Mouse (Mus musculus) lung, adult 2 months (tissue): Measurements from ENCODE around the gene Cryba2. TPM values are rescaled to one million over a fixed set of nuclear protein-coding genes. Genes with fewer than 3 reads are reported as not detected.
A peak's percentile ranks its signal among the peaks of the same experiment; 100 is the strongest.

Experiments
- DNase-seq: peaks from one replicate; pipeline ENCODE4 v3.0.0; 2022
- H3K4me1 ChIP-seq: fragments of 200-500 bp; 2 replicates; pipeline ENCODE4 v1.6.1; 2011; ENCODE audit warnings: low read length; ENCODE audit not compliant: control insufficient read depth, insufficient read depth
- H3K4me3 ChIP-seq: fragments of 200-500 bp; replicated peaks from 2 replicates; pipeline ENCODE3; 2011; ENCODE audit warnings: low read depth, mild to moderate bottlenecking, control low read depth, low read length; ENCODE audit errors: extremely low read depth
- CTCF ChIP-seq: fragments of 200-500 bp; IDR thresholded peaks from 2 replicates; pipeline ENCODE4 v1.5.1; 2011; ENCODE audit warnings: mild to moderate bottlenecking, low read length, control low read depth; ENCODE audit not compliant: insufficient read depth
- POLR2A ChIP-seq: fragments of 200-500 bp; IDR thresholded peaks from 2 replicates; pipeline ENCODE4 v1.6.1; 2011; ENCODE audit warnings: low read depth, mild to moderate bottlenecking, control low read depth, low read length, borderline replicate concordance; ENCODE audit errors: extremely low read depth
- WGBS: fragments of 180-500 bp; shearing (Covaris S2); methylation state at CpG from one replicate; pipeline ENCODE4 v1.1.7; 2018; 5-methylcytosine and 5-hydroxymethylcytosine counted together
- polyA plus RNA-seq: library from polyadenylated mRNA; depleted of rRNA; stranded (reverse); fragments of >200 nt; gene quantifications from 2 replicates; pipeline ENCODE4 v1.2.3, GENCODE M21; 2012; rRNA removed

Cryba2 gene
- polyA plus RNA-seq, 1 experiment, result not detected

- H3K4me3 ChIP-seq, result peak within 1 kb of the TSS; percentile 19
- peak; percentile 58 for DNase-seq
- TF ChIP-seq CTCF (no peak), POLR2A (no peak)
- no peaks in the 10 kb centered on the region for H3K4me1 ChIP-seq
- 4% methylated on average over 39 of the region's 39 CpGs for WGBS
These were observed 38.5 kb downstream of the Cryba2 start, which contains the start of gene Cdk5r2 for GRCm38 (mm10) chr1:74854306-74855056. TSS of gene Cdk5r2 (plus strand) at chr1:74854934.

GRCm38 (mm10) chr1:74851001-74851775, 41.8 kb downstream of the Cryba2 start:
- 10% methylated on average over 6 of the region's 6 CpGs for WGBS
- H3K4me3 ChIP-seq, result no peak overlapping the region
- TF ChIP-seq POLR2A (no peak), CTCF (no peak)
- no peaks in the 10 kb centered on the region for H3K4me1 ChIP-seq
- DNase-seq, result no peak

DNA sequence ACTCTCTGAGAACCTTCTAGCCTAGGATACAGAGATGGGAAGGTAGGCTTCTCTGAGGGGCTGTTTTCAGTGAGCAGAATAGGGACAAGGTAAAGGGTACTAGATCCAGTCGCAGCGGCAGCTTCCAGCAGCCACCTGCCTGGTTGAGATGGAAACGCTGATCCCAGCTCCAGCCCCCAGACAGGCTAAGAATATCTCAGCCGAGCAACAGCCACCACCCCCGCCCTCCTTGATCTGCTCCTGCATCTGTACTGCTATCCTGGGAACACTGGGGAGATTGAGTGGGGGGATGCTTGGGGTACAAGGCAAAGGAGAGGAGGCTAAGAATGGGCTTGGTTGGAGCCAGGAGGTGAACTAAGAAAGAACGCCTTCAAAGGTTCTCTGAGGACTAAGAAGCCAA, 42.7 kb downstream of the Cryba2 start:
- TF ChIP-seq POLR2A (no peak), CTCF (no peak)
- Histone ChIP-seq H3K4me3 (no peak overlapping the region), H3K4me1 (no peaks in the 10 kb centered on the region)
- no peak for DNase-seq
- WGBS, result 18% methylated on average over 6 of the region's 6 CpGs

DNA sequence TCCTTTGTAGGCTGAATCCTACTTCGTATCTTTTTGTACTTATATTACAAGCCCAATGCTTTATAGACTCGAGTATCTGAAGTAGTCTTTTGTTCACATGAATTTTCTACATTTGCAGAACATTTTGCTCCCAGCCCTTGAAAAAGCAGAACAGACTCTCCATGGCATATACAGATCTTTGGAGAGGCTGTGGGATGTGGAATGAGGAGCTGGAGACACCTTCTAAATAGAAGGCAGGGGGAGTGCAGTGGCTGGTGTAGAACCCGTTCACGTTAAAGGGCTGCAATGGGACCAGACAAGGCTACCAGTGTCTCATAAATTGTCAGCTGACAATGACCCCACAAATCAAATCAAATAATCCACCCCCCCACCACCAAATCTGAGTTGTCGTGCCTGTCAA, 44.0 kb downstream of the Cryba2 start:
- whole genome bisulfite sequencing, result 61% methylated on average over 5 of the region's 5 CpGs
- DNase-seq, result no peak
- no peaks in the 10 kb centered on the region for H3K4me1 ChIP-seq
- TF ChIP-seq CTCF (no peak), POLR2A (no peak)
- H3K4me3 ChIP-seq, result no peak overlapping the region

GRCm38 (mm10) chr1:74846341-74846740, 46.6 kb downstream of the Cryba2 start:
- 27% methylated on average over 9 of the region's 9 CpGs for WGBS
- DNase-seq, result no peak
- Histone ChIP-seq H3K4me1 (no peaks in the 10 kb centered on the region), H3K4me3 (no peak overlapping the region)
- no peak for TF ChIP-seq CTCF

GRCm38 (mm10) chr1:74843090-74843489, 49.9 kb downstream of the Cryba2 start:
- WGBS, result 74% methylated on average over 5 of the region's 5 CpGs
- H3K4me3 ChIP-seq, result no peak overlapping the region
- no peaks in the 10 kb centered on the region for H3K4me1 ChIP-seq
- no peak for DNase-seq
- no peak for TF ChIP-seq POLR2A
- TF ChIP-seq CTCF, result no peak

Other genes starting within 250 kb of the Cryba2 start
- gene Ttll4, start 231.4 kb downstream of the Cryba2 start, polyA plus RNA-seq, result 13.7 and 16.1 TPM in 2 replicates
- 16.9 and 25.4 TPM in 2 replicates for gene Cyp27a1, start 179.6 kb downstream of the Cryba2 start, polyA plus RNA-seq
- 5.9 and 11.4 TPM in 2 replicates for gene Prkag3, start 143.9 kb downstream of the Cryba2 start, polyA plus RNA-seq
- gene Wnt6, start 121.3 kb downstream of the Cryba2 start, polyA plus RNA-seq, result 0.55 and 0.65 TPM in 2 replicates
- gene Wnt10a, start 101.6 kb downstream of the Cryba2 start, polyA plus RNA-seq, result 0.08 and 2.6 TPM in 2 replicates
- 0.08 and 0.09 TPM in 2 replicates for gene Cdk5r2, start 38.2 kb downstream of the Cryba2 start, polyA plus RNA-seq
- not detected in 2 replicates for gene Fev, start 7.7 kb downstream of the Cryba2 start, polyA plus RNA-seq
- 23.0 and 27.7 TPM in 2 replicates for gene Cfap65, start 42.5 kb upstream of the Cryba2 start, polyA plus RNA-seq
- 0.54 and 1.2 TPM in 2 replicates for gene Ihh, start 58.5 kb upstream of the Cryba2 start, polyA plus RNA-seq
- gene Nhej1, start 232.1 kb upstream of the Cryba2 start, polyA plus RNA-seq, result 1.8 and 2.7 TPM in 2 replicates
- 1.4 and 2.0 TPM in 2 replicates for gene Slc23a3, start 240.7 kb upstream of the Cryba2 start, polyA plus RNA-seq
- gene Cnppd1, start 249.6 kb upstream of the Cryba2 start, polyA plus RNA-seq, result 57.6 and 64.3 TPM in 2 replicates
- 112 and 123 TPM in 2 replicates for gene Retreg2, start 249.6 kb upstream of the Cryba2 start, polyA plus RNA-seq